Mouse (Mus musculus) macrophage (primary cell): ENCODE data around the gene B3glct. TPM values are rescaled to one million over a fixed set of nuclear protein-coding genes. Genes with fewer than 3 reads are reported as not detected.

Experiments
- H3K27ac ChIP-seq: fragments of 350-480 bp; formaldehyde crosslinking; 2 replicates; pipeline ENCODE4 v1.9.0; 2021
- H3K36me3 ChIP-seq: fragments of 350-480 bp; formaldehyde crosslinking; 2 replicates; pipeline ENCODE4 v1.9.0; 2021; ENCODE audit errors: inconsistent target
- H3K4me3 ChIP-seq: fragments of 350-480 bp; formaldehyde crosslinking; 2 replicates; pipeline ENCODE4 v1.9.0; 2021; ENCODE audit errors: inconsistent target
- H3K79me2 ChIP-seq: fragments of 350-480 bp; formaldehyde crosslinking; 2 replicates; pipeline ENCODE4 v1.9.0; 2021; ENCODE audit errors: inconsistent target
- WGBS: methylation state at CpG from one replicate; pipeline ENCODE4 v1.1.7; 2026; ENCODE audit warnings: inconsistent platforms; ENCODE audit not compliant: missing documents; 5-methylcytosine and 5-hydroxymethylcytosine counted together
- polyA plus RNA-seq: library from polyadenylated mRNA; stranded (reverse); fragments of 250-400 nt; gene quantifications from 3 replicates; pipeline ENCODE4 v1.2.4, GENCODE M21; 2018; ENCODE audit warnings: inconsistent platforms

The B3glct gene
- polyA plus RNA-seq, 1 experiment from 2014 or later: 7.5 TPM

- H3K79me2 ChIP-seq: no peaks in the 10 kb centered on the region
- 92% methylated on average over 3 of the region's 3 CpGs for WGBS
- H3K4me3 ChIP-seq: no peak overlapping the region
- H3K36me3 ChIP-seq: no peaks in the 10 kb centered on the region
- H3K27ac ChIP-seq: no peak overlapping the region
These were observed 15.9 kb downstream of the B3glct start for GRCm38 (mm10) chr5:149693968-149694367.

GRCm38 (mm10) chr5:149695077-149695750 lies 17.2 kb downstream of the B3glct start:
- no peaks in the 10 kb centered on the region for H3K79me2 ChIP-seq
- H3K36me3 ChIP-seq: no peaks in the 10 kb centered on the region
- no peak overlapping the region for H3K27ac ChIP-seq
- WGBS: 88% methylated on average over 18 of the region's 18 CpGs
- H3K4me3 ChIP-seq: no peak overlapping the region

GRCm38 (mm10) chr5:149702770-149703169 lies 24.7 kb downstream of the B3glct start:
- Histone ChIP-seq H3K79me2 (no peaks in the 10 kb centered on the region), H3K36me3 (no peaks in the 10 kb centered on the region), H3K4me3 (no peak overlapping the region), H3K27ac (no peak overlapping the region)

- 94% methylated on average over 4 of the region's 4 CpGs for WGBS
These were observed 33.5 kb downstream of the B3glct start for GRCm38 (mm10) chr5:149711545-149711944.

GRCm38 (mm10) chr5:149713170-149713774 lies 35.2 kb downstream of the B3glct start:
- no peaks in the 10 kb centered on the region for H3K36me3 ChIP-seq
- WGBS: 59% methylated on average over 11 of the region's 11 CpGs
- no peak overlapping the region for H3K27ac ChIP-seq
- no peaks in the 10 kb centered on the region for H3K79me2 ChIP-seq
- H3K4me3 ChIP-seq: no peak overlapping the region

More at GRCm38 (mm10) chr5:149711545-149711944, 33.5 kb downstream of the B3glct start:
- Histone ChIP-seq H3K36me3 (no peaks in the 10 kb centered on the region), H3K4me3 (no peak overlapping the region), H3K27ac (no peak overlapping the region), H3K79me2 (no peaks in the 10 kb centered on the region)

GRCm38 (mm10) chr5:149713834-149714233 lies 35.8 kb downstream of the B3glct start:
- WGBS: 91% methylated on average over 15 of the region's 16 CpGs
- H3K27ac ChIP-seq: no peak overlapping the region
- no peaks in the 10 kb centered on the region for H3K36me3 ChIP-seq
- H3K4me3 ChIP-seq: no peak overlapping the region
- no peaks in the 10 kb centered on the region for H3K79me2 ChIP-seq

GRCm38 (mm10) chr5:149715571-149716328 lies 37.7 kb downstream of the B3glct start:
- WGBS: 91% methylated on average over 15 of the region's 15 CpGs
- Histone ChIP-seq H3K36me3 (no peaks in the 10 kb centered on the region), H3K4me3 (no peak overlapping the region), H3K27ac (no peak overlapping the region), H3K79me2 (no peaks in the 10 kb centered on the region)

GRCm38 (mm10) chr5:149716329-149716690 lies 38.3 kb downstream of the B3glct start:
- no peak overlapping the region for H3K27ac ChIP-seq
- H3K79me2 ChIP-seq: no peaks in the 10 kb centered on the region
- 100% methylated on average over 3 of the region's 3 CpGs for WGBS
- no peaks in the 10 kb centered on the region for H3K36me3 ChIP-seq
- H3K4me3 ChIP-seq: no peak overlapping the region

- no peaks in the 10 kb centered on the region for H3K36me3 ChIP-seq
- H3K79me2 ChIP-seq: no peaks in the 10 kb centered on the region
- H3K27ac ChIP-seq: no peak overlapping the region
- 91% methylated on average over 8 of the region's 8 CpGs for whole genome bisulfite sequencing
- no peak overlapping the region for H3K4me3 ChIP-seq
These were observed 53.7 kb downstream of the B3glct start for GRCm38 (mm10) chr5:149731776-149732175.

GRCm38 (mm10) chr5:149737210-149737609 lies 59.2 kb downstream of the B3glct start:
- Histone ChIP-seq H3K27ac (no peak overlapping the region), H3K36me3 (no peaks in the 10 kb centered on the region), H3K4me3 (no peak overlapping the region), H3K79me2 (no peaks in the 10 kb centered on the region)
- WGBS: 82% methylated on average over 1 of the region's 1 CpGs

GRCm38 (mm10) chr5:149740145-149740544 lies 62.1 kb downstream of the B3glct start:
- WGBS: 94% methylated on average over 7 of the region's 7 CpGs
- H3K79me2 ChIP-seq: no peaks in the 10 kb centered on the region
- H3K4me3 ChIP-seq: no peak overlapping the region
- H3K36me3 ChIP-seq: no peaks in the 10 kb centered on the region
- H3K27ac ChIP-seq: no peak overlapping the region

- WGBS: 93% methylated on average over 3 of the region's 3 CpGs
- no peak overlapping the region for H3K27ac ChIP-seq
- no peaks in the 10 kb centered on the region for H3K79me2 ChIP-seq
- H3K36me3 ChIP-seq: no peaks in the 10 kb centered on the region
- no peak overlapping the region for H3K4me3 ChIP-seq
These were observed 62.7 kb downstream of the B3glct start for GRCm38 (mm10) chr5:149740703-149741102.

GRCm38 (mm10) chr5:149742286-149742685 lies 64.3 kb downstream of the B3glct start:
- Histone ChIP-seq H3K27ac (no peak overlapping the region), H3K36me3 (no peaks in the 10 kb centered on the region), H3K79me2 (no peaks in the 10 kb centered on the region), H3K4me3 (no peak overlapping the region)
- WGBS: over 99% methylated on average over 9 of the region's 9 CpGs

- no peaks in the 10 kb centered on the region for H3K79me2 ChIP-seq
- 91% methylated on average over 9 of the region's 9 CpGs for WGBS
- H3K27ac ChIP-seq: no peak overlapping the region
- H3K36me3 ChIP-seq: no peaks in the 10 kb centered on the region
- no peak overlapping the region for H3K4me3 ChIP-seq
These were observed 67.0 kb downstream of the B3glct start for GRCm38 (mm10) chr5:149745079-149745478.
